In genomic region chr1:119894936-119895335, GRCm38 (mm10) we compare ENCODE assay signal across 9 mouse cellular contexts. TPM values are rescaled to one million over a fixed set of nuclear protein-coding genes. Genes with fewer than 3 reads are reported as not detected.
DNase-seq lines count a peak whose midpoint lies in the region; ATAC-seq lines count a peak whose summit lies in the region.
"Had no signal": no experiment of that assay in that cellular context is flagged by ENCODE, and none has a peak within 500 bp of the region (broad histone marks: within the 10 kb centered on the region; RNA-seq: fewer than 3 reads in every experiment).

No protein-coding gene starts in this region.

- 35% methylated on average over 6 of the region's 6 CpGs for WGBS in liver, embryonic 12.5 days (ENCODE audit: insufficient replicate concordance)
- 26% methylated on average over 6 of the region's 6 CpGs for WGBS in neural tube, embryonic 13.5 days

- ATAC-seq in liver, embryonic 12.5 days, result peak; percentile 49; the same call in 1 of the 2 replicates
- ATAC-seq in neural tube, embryonic 13.5 days (ENCODE audit: low read depth), result 0 out of 2 replicates have a peak, but pooled peaks have one; percentile 13

- no peak overlapping the region for H3K4me2 ChIP-seq in liver, embryonic 12.5 days
- H3K4me2 ChIP-seq in neural tube, embryonic 13.5 days, result no peak overlapping the region

- no peaks in the 10 kb centered on the region for H3K27me3 ChIP-seq in liver, embryonic 12.5 days (replicated peaks)
- no peaks in the 10 kb centered on the region for H3K27me3 ChIP-seq in neural tube, embryonic 13.5 days

- H3K4me1 ChIP-seq in liver, embryonic 12.5 days, result no peaks in the 10 kb centered on the region
- H3K4me1 ChIP-seq in neural tube, embryonic 13.5 days (replicated peaks), result peaks cover 17% of the 10 kb centered on the region

- DNase-seq in A20 (ENCODE audit: low read depth, low spot score), result peak; percentile 67
- DNase-seq in WW6 (ENCODE audit: low read depth, low spot score), result peak; percentile 29
- DNase-seq in cerebellum, postnatal 36 days, result peak; percentile 74 to 75
- peak; percentile 43 to 47 for DNase-seq in gastrocnemius, postnatal 4 days (ENCODE audit: low spot score in 2 of 2)
- peak; percentile 59 to 73 for DNase-seq in kidney, adult 8-10 months
- DNase-seq in testis, postnatal 14 days (ENCODE audit: low spot score), result peak; percentile 42

- H3K36me3 ChIP-seq in liver, embryonic 12.5 days, result no peaks in the 10 kb centered on the region
- no peaks in the 10 kb centered on the region for H3K36me3 ChIP-seq in neural tube, embryonic 13.5 days

- no peak overlapping the region for H3K9ac ChIP-seq in liver, embryonic 12.5 days
- H3K9ac ChIP-seq in neural tube, embryonic 13.5 days, result no peak overlapping the region

- H3K27ac ChIP-seq in liver, embryonic 12.5 days, result no peak overlapping the region
- no peak overlapping the region for H3K27ac ChIP-seq in neural tube, embryonic 13.5 days (replicated peaks)

- H3K9me3 ChIP-seq in liver, embryonic 12.5 days (replicated peaks), result no peaks in the 10 kb centered on the region
- H3K9me3 ChIP-seq in neural tube, embryonic 13.5 days, result no peaks in the 10 kb centered on the region

- no peak overlapping the region for H3K4me3 ChIP-seq in liver, embryonic 12.5 days
- no peak overlapping the region for H3K4me3 ChIP-seq in neural tube, embryonic 13.5 days
- H3K4me3 ChIP-seq: myocyte had no signal

RNA-seq across cellular contexts. Expression of gene Tmem177, which starts 18.1 kb away (rescaled TPM):
- 1 to 10 TPM; 4.4 to 5.2 TPM for total RNA-seq in gastrocnemius, postnatal 4 days (2021)
- 4.8 and 5.4 TPM in 2 replicates for polyA plus RNA-seq in liver, embryonic 12.5 days (2016; fragmentation: Nextera tagmentation; extraction: Ambion mirVana)
- 6.9 and 7.2 TPM in 2 replicates for polyA plus RNA-seq in neural tube, embryonic 13.5 days (2015; fragmentation: Nextera tagmentation; extraction: Ambion mirVana)

RNA-seq across cellular contexts. Expression of gene Ptpn4, which starts 57.5 kb away (rescaled TPM):
- 10 to 100 TPM; 16.3 to 28.9 TPM for total RNA-seq in gastrocnemius, postnatal 4 days (2021)
- polyA plus RNA-seq in liver, embryonic 12.5 days (2016; fragmentation: Nextera tagmentation; extraction: Ambion mirVana), result 4.1 and 5.0 TPM in 2 replicates
- polyA plus RNA-seq in neural tube, embryonic 13.5 days (2015; fragmentation: Nextera tagmentation; extraction: Ambion mirVana), result 8.3 and 18.8 TPM in 2 replicates
